Mouse (Mus musculus) small intestine, adult 2 months (tissue): ENCODE measurements around the gene Sin3a. TPM values are rescaled to one million over a fixed set of nuclear protein-coding genes. Genes with fewer than 3 reads are reported as not detected.
A peak's percentile ranks its signal among the peaks of the same experiment; 100 is the strongest.

Source experiments
- H3K27ac ChIP-seq: fragments of 200-500 bp; 2 replicates; pipeline ENCODE4 v1.5.1; 2012; ENCODE audit warnings: low read depth, low read length, control low read depth, inconsistent platforms; ENCODE audit not compliant: insufficient read depth
- H3K27me3 ChIP-seq: fragments of 200-500 bp; 2 replicates; pipeline ENCODE4 v1.6.1; 2012; ENCODE audit warnings: mild to moderate bottlenecking, moderate library complexity, low read length, inconsistent platforms; ENCODE audit not compliant: control insufficient read depth, insufficient read depth
- H3K36me3 ChIP-seq: fragments of 200-500 bp; 2 replicates; pipeline ENCODE4 v1.6.1; 2012; ENCODE audit warnings: mild to moderate bottlenecking, low read length, control low read depth, inconsistent platforms; ENCODE audit not compliant: control insufficient read depth, insufficient read depth
- H3K4me1 ChIP-seq: fragments of 200-500 bp; 2 replicates; pipeline ENCODE4 v1.6.1; 2012; ENCODE audit warnings: low read length, inconsistent platforms, mixed read lengths; ENCODE audit not compliant: control insufficient read depth, insufficient read depth, insufficient read length
- H3K4me3 ChIP-seq: fragments of 200-500 bp; 2 replicates; pipeline ENCODE4 v1.5.1; 2012; ENCODE audit warnings: low read depth, mild to moderate bottlenecking, control low read depth, inconsistent platforms, low read length, moderate library complexity
- CTCF ChIP-seq: fragments of 200-500 bp; IDR thresholded peaks from 2 replicates; pipeline ENCODE4 v1.5.1; 2012; ENCODE audit warnings: low read depth, mild to moderate bottlenecking, control low read depth, inconsistent platforms, low read length, moderate library complexity, mixed read lengths; ENCODE audit not compliant: insufficient replicate concordance, insufficient read length; ENCODE audit errors: extremely low read depth
- POLR2A ChIP-seq: fragments of 200-500 bp; IDR thresholded peaks from 2 replicates; pipeline ENCODE4 v1.6.1; 2012; ENCODE audit warnings: low read depth, mild to moderate bottlenecking, control low read depth, inconsistent platforms, low read length, moderate library complexity
- WGBS: fragments of 180-500 bp; shearing (Covaris S2); methylation state at CpG from one replicate; pipeline ENCODE4 v1.1.7; 2018; 5-methylcytosine and 5-hydroxymethylcytosine counted together
- polyA plus RNA-seq: library from polyadenylated mRNA; depleted of rRNA; stranded (reverse); fragments of >200 nt; gene quantifications from 2 replicates; pipeline ENCODE4 v1.2.3, GENCODE M21; 2012

The Sin3a gene
- polyA plus RNA-seq, 1 experiment, result 44.1 TPM

GRCm38 (mm10) chr9:57156383-57156782 is 84.5 kb downstream of the Sin3a start:
- 95% methylated on average over 7 of the region's 7 CpGs for WGBS
- no peak overlapping the region for H3K4me3 ChIP-seq
- peaks cover 13% of the 10 kb centered on the region; the same call in 1 of the 2 replicates for H3K36me3 ChIP-seq
- H3K27ac ChIP-seq, result no peak overlapping the region
- no peak for TF ChIP-seq POLR2A
- no peak for TF ChIP-seq CTCF
- H3K27me3 ChIP-seq, result no peaks in the 10 kb centered on the region
- H3K4me1 ChIP-seq, result peaks cover 10% of the 10 kb centered on the region; the same call in 1 of the 2 replicates

- Histone ChIP-seq H3K4me1 (peaks cover 10% of the 10 kb centered on the region; the same call in 1 of the 2 replicates), H3K36me3 (peaks cover 13% of the 10 kb centered on the region; the same call in 1 of the 2 replicates), H3K27ac (no peak overlapping the region), H3K4me3 (no peak overlapping the region), H3K27me3 (no peaks in the 10 kb centered on the region)
- WGBS, result 88% methylated on average over 8 of the region's 8 CpGs
- TF ChIP-seq CTCF, result no peak
- TF ChIP-seq POLR2A, result no peak
Observed at GRCm38 (mm10) chr9:57156823-57157222, 85.0 kb downstream of the Sin3a start.

- no peak overlapping the region for H3K27ac ChIP-seq
- H3K27me3 ChIP-seq, result no peaks in the 10 kb centered on the region
- no peak for TF ChIP-seq CTCF
- no peak for TF ChIP-seq POLR2A
- H3K4me1 ChIP-seq, result peaks cover 10% of the 10 kb centered on the region; the same call in 1 of the 2 replicates
- 22% methylated on average over 13 of the region's 13 CpGs for WGBS
- H3K4me3 ChIP-seq, result peak overlapping the region; percentile 82
- H3K36me3 ChIP-seq, result peaks cover 13% of the 10 kb centered on the region; the same call in 1 of the 2 replicates
Observed at GRCm38 (mm10) chr9:57157499-57157898, 85.7 kb downstream of the Sin3a start.

- Histone ChIP-seq H3K27me3 (no peaks in the 10 kb centered on the region), H3K4me1 (peaks cover 10% of the 10 kb centered on the region; the same call in 1 of the 2 replicates), H3K4me3 (peak within 1 kb of the TSS; percentile 82), H3K36me3 (peaks cover 13% of the 10 kb centered on the region; the same call in 1 of the 2 replicates), H3K27ac (0 out of 2 replicates have a peak within 1 kb of the TSS, but pooled peaks have one; percentile 8)
- TF ChIP-seq CTCF (no peak; the same call in 1 of the 2 replicates), POLR2A (no peak; the same call in 1 of the 2 replicates)
- under 1% methylated on average over 24 of the region's 24 CpGs for WGBS
Observed at GRCm38 (mm10) chr9:57158013-57158470, 86.2 kb downstream of the Sin3a start, which contains the start of gene Commd4. Commd4 (minus strand) TSS chr9:57158331.

- no peak overlapping the region for H3K4me3 ChIP-seq
- H3K27me3 ChIP-seq, result no peaks in the 10 kb centered on the region
- no peak for TF ChIP-seq POLR2A
- no peak for TF ChIP-seq CTCF
- peaks cover 10% of the 10 kb centered on the region; the same call in 1 of the 2 replicates for H3K4me1 ChIP-seq
- WGBS, result 32% methylated on average over 11 of the region's 11 CpGs
- H3K36me3 ChIP-seq, result peaks cover 13% of the 10 kb centered on the region; the same call in 1 of the 2 replicates
- H3K27ac ChIP-seq, result no peak overlapping the region
Observed at GRCm38 (mm10) chr9:57158506-57158905, 86.7 kb downstream of the Sin3a start.

- TF ChIP-seq CTCF, result peak; percentile 56; the same call in 1 of the 2 replicates
- no peak for TF ChIP-seq POLR2A
- Histone ChIP-seq H3K4me3 (no peak overlapping the region), H3K4me1 (peaks cover 3% of the 10 kb centered on the region; the same call in 1 of the 2 replicates), H3K27me3 (no peaks in the 10 kb centered on the region), H3K27ac (no peak overlapping the region), H3K36me3 (no peaks in the 10 kb centered on the region)
- 4% methylated on average over 3 of the region's 3 CpGs for WGBS
Observed at GRCm38 (mm10) chr9:57162496-57162895, 90.7 kb downstream of the Sin3a start.

- H3K4me3 ChIP-seq, result no peak overlapping the region
- H3K27me3 ChIP-seq, result no peaks in the 10 kb centered on the region
- 45% methylated on average over 2 of the region's 2 CpGs for WGBS
- H3K4me1 ChIP-seq, result no peaks in the 10 kb centered on the region; the same call in 1 of the 2 replicates
- no peak overlapping the region for H3K27ac ChIP-seq
- no peaks in the 10 kb centered on the region for H3K36me3 ChIP-seq
- TF ChIP-seq POLR2A (no peak), CTCF (no peak)
Observed at GRCm38 (mm10) chr9:57163137-57163536, 91.3 kb downstream of the Sin3a start.

GRCm38 (mm10) chr9:57166173-57166572 is 94.3 kb downstream of the Sin3a start:
- Histone ChIP-seq H3K27ac (no peak overlapping the region), H3K27me3 (no peaks in the 10 kb centered on the region), H3K4me1 (no peaks in the 10 kb centered on the region), H3K36me3 (no peaks in the 10 kb centered on the region), H3K4me3 (no peak overlapping the region)
- no peak for TF ChIP-seq CTCF
- TF ChIP-seq POLR2A, result no peak
- WGBS, result 84% methylated on average over 2 of the region's 2 CpGs
